Mouse (Mus musculus) lung, postnatal 14 days (tissue): ENCODE measurements around the gene Drc3.
"Not testable (repeated sequence)": the region's sequence is repeated elsewhere in the genome, so short reads cannot be mapped to it uniquely, and the experiment has no call there.

Experiments
- DNase-seq: peaks from one replicate; pipeline ENCODE4 v3.0.0; 2021

The Drc3 gene

GRCm38 (mm10) chr11:60406606-60407005, 53.5 kb downstream of the Drc3 start:
- no peak for DNase-seq

GRCm38 (mm10) chr11:60412173-60412572, 59.0 kb downstream of the Drc3 start:
- peak; percentile 83 for DNase-seq

GRCm38 (mm10) chr11:60412921-60413320, 59.8 kb downstream of the Drc3 start:
- no peak for DNase-seq

GRCm38 (mm10) chr11:60416590-60416962, 63.4 kb downstream of the Drc3 start:
- no peak for DNase-seq

GRCm38 (mm10) chr11:60416963-60417716, 64.0 kb downstream of the Drc3 start, which contains the start of gene Gid4:
Gene Gid4, plus strand, starts transcription at chr11:60417145.
- peak; percentile 99 for DNase-seq

GRCm38 (mm10) chr11:60417717-60418472, 64.8 kb downstream of the Drc3 start, which contains the start of gene Atpaf2:
Gene Atpaf2, minus strand, starts transcription at chr11:60418457.
- no peak for DNase-seq

- DNase-seq: no peak
Measured at GRCm38 (mm10) chr11:60418473-60418803, 65.3 kb downstream of the Drc3 start.

GRCm38 (mm10) chr11:60422046-60422668, 69.0 kb downstream of the Drc3 start:
- no peak for DNase-seq

GRCm38 (mm10) chr11:60423006-60423405, 69.9 kb downstream of the Drc3 start:
- no peak for DNase-seq

- no peak for DNase-seq
Measured at GRCm38 (mm10) chr11:60426417-60426816, 73.3 kb downstream of the Drc3 start.

- DNase-seq: no peak
Measured at GRCm38 (mm10) chr11:60427628-60428027, 74.5 kb downstream of the Drc3 start.

GRCm38 (mm10) chr11:60433501-60433900, 80.4 kb downstream of the Drc3 start:
- DNase-seq: no peak

GRCm38 (mm10) chr11:60435133-60435532, 82.0 kb downstream of the Drc3 start:
- no peak for DNase-seq

GRCm38 (mm10) chr11:60436618-60437017, 83.5 kb downstream of the Drc3 start:
- no peak for DNase-seq

- not testable (repeated sequence) for DNase-seq
Measured at GRCm38 (mm10) chr11:60439621-60440020, 86.5 kb downstream of the Drc3 start.

GRCm38 (mm10) chr11:60440176-60440575, 87.0 kb downstream of the Drc3 start:
- peak; percentile 10 for DNase-seq

GRCm38 (mm10) chr11:60442896-60443295, 89.8 kb downstream of the Drc3 start:
- no peak for DNase-seq
